Mouse (Mus musculus) megakaryocyte, embryonic 14.5 days (primary cell): ENCODE results near the gene Arpc2.

Source experiments
- FLI1 ChIP-seq: IDR thresholded peaks from 2 replicates; pipeline ENCODE4 v1.6.1; 2012; ENCODE audit warnings: low read length, inconsistent platforms, mixed read lengths
- GATA1 ChIP-seq: IDR thresholded peaks from 3 replicates; pipeline ENCODE4 v1.6.1; 2012; ENCODE audit warnings: mixed read lengths, low read length, inconsistent platforms, borderline replicate concordance

DNA sequence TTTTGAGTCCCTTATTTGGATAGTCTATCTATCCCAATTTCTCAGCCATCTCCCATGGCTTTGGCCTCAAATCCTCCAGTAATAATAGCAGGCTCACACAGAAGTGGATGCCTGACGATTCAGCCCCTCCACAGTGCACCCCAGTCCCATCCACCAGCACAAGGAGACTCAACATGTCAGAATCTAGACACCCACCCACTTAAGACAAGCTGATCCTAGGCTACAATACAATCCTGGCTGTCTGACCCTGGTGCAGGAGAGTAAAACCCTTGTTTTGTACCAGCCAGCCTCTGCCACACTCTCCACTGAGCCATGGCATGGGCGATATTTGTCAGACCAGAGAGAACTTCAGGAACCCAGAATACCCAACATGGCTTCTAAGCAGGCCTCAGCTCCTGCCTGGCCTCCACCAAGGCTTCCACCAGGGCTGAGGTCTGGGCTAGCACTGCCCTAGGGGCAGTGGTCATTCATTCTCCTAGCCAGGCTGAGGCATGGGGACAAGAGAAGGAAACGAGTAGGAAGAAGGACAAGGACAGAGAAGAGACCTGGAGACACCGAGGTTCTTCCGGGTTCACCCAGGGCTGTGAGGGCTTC lies 62.4 kb downstream of the Arpc2 start:
- TF ChIP-seq GATA1 (no peak), FLI1 (no peak)
